Mouse (Mus musculus) lung, postnatal 0 days (tissue): Measurements from ENCODE around the gene Gstp3. TPM values are rescaled to one million over a fixed set of nuclear protein-coding genes. Genes with fewer than 3 reads are reported as not detected.

ENCODE experiments used
- ATAC-seq: fragments of 200-750 bp; cut with Nextera tagmentation; 2 replicates; pipeline ENCODE4 v1.8.0; 2017; ENCODE audit warnings: moderate library complexity
- DNase-seq: peaks from one replicate; pipeline ENCODE4 v3.0.0-alpha.2; 2016; ENCODE audit warnings: low spot score
- H3K27ac ChIP-seq: fragments of 300-500 bp; sonication (generic); 2 replicates; pipeline ENCODE4 v1.5.1; 2014; ENCODE audit warnings: antibody characterized with exemption, mild to moderate bottlenecking, low read length, mixed read lengths
- H3K27me3 ChIP-seq: fragments of 300-500 bp; sonication (generic); replicated peaks from 2 replicates; pipeline ENCODE4 v1.6.1; 2014; ENCODE audit warnings: low read length, mixed read lengths; ENCODE audit not compliant: insufficient read depth
- H3K36me3 ChIP-seq: fragments of 300-500 bp; sonication (generic); 2 replicates; pipeline ENCODE4 v1.6.1; 2014; ENCODE audit warnings: low read length, mixed read lengths; ENCODE audit not compliant: insufficient read depth
- H3K4me1 ChIP-seq: fragments of 300-500 bp; sonication (generic); 2 replicates; pipeline ENCODE4 v1.6.1; 2014; ENCODE audit warnings: antibody characterized with exemption, low read depth, low read length, mixed read lengths; ENCODE audit not compliant: insufficient read depth
- H3K4me2 ChIP-seq: fragments of 300-500 bp; sonication (generic); replicated peaks from 2 replicates; pipeline ENCODE4 v1.6.1; 2014; ENCODE audit warnings: low read depth, mild to moderate bottlenecking, low read length, moderate library complexity, mixed read lengths
- H3K4me3 ChIP-seq: fragments of 300-500 bp; sonication (generic); 2 replicates; pipeline ENCODE4 v1.5.1; 2014; ENCODE audit warnings: low read depth, low read length
- H3K9ac ChIP-seq: fragments of 300-500 bp; sonication (generic); replicated peaks from 2 replicates; pipeline ENCODE4 v1.6.1; 2014; ENCODE audit warnings: low read depth, mild to moderate bottlenecking
- H3K9me3 ChIP-seq: fragments of 300-500 bp; sonication (generic); 2 replicates; pipeline ENCODE4 v1.6.1; 2016; ENCODE audit warnings: low read length, mixed read lengths
- CTCF ChIP-seq: IDR thresholded peaks from 2 replicates; pipeline ENCODE4 v1.5.1; 2016; ENCODE audit warnings: antibody characterized with exemption, mild to moderate bottlenecking
- EP300 ChIP-seq: IDR thresholded peaks from 2 replicates; pipeline ENCODE4 v1.6.1; 2016; ENCODE audit warnings: antibody characterized with exemption, mild to moderate bottlenecking, control low read depth
- WGBS: fragments of 180-500 bp; shearing (Covaris S2); extraction: QIAGEN DNeasy Blood & Tissue Kit; methylation state at CpG from one replicate; pipeline ENCODE4 v1.1.7; 2014; 5-methylcytosine and 5-hydroxymethylcytosine counted together
- polyA plus RNA-seq: library from polyadenylated mRNA; unstranded; fragments of >200 nt; fragmentation: Nextera tagmentation; extraction: Ambion mirVana; gene quantifications from 2 replicates; pipeline ENCODE4 v1.2.1, GENCODE M21; 2015

Gstp3 gene
- polyA plus RNA-seq, 1 experiment from 2014 or later = 6.9 TPM

- no peaks in the 10 kb centered on the region for H3K9me3 ChIP-seq
- H3K4me2 ChIP-seq = no peak overlapping the region
- no peaks in the 10 kb centered on the region for H3K36me3 ChIP-seq
- no peaks in the 10 kb centered on the region for H3K4me1 ChIP-seq
- H3K9ac ChIP-seq = no peak overlapping the region
- ATAC-seq (peak; percentile 47; the same call in 1 of the 2 replicates), DNase-seq (peak; percentile 27)
- H3K4me3 ChIP-seq = no peak overlapping the region
- 52% methylated on average over 8 of the region's 8 CpGs for WGBS
- no peaks in the 10 kb centered on the region for H3K27me3 ChIP-seq
- no peak overlapping the region for H3K27ac ChIP-seq
- TF ChIP-seq EP300 (no peak), CTCF (peak; percentile 55)
Measured at GRCm38 (mm10) chr19:4080511-4081009, 21.2 kb upstream of the Gstp3 start.

DNA sequence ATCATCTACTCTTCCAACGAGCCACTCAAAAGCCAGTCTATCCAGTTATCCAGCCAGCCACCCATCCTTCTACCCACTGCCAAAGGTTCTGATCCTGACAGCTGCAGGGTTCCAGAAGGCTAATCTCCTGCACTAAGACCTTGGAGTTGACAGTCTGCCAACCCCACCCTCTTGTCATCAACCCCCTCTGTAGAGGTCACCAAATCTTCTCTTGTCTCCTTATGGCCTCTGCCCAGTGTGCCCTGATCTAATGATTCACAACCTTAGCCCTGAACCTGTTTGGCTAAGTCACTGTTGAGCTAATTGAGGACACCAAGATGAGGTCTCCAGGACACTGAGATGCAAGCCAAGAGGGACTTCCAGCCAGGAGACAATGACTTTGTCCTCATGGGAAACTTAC lies 20.2 kb upstream of the Gstp3 start:
- no peak overlapping the region for H3K9ac ChIP-seq
- no peaks in the 10 kb centered on the region for H3K27me3 ChIP-seq
- WGBS = 75% methylated on average over 1 of the region's 1 CpGs
- H3K4me2 ChIP-seq = no peak overlapping the region
- H3K9me3 ChIP-seq = no peaks in the 10 kb centered on the region
- TF ChIP-seq CTCF (no peak), EP300 (no peak)
- no peaks in the 10 kb centered on the region for H3K4me1 ChIP-seq
- no peaks in the 10 kb centered on the region for H3K36me3 ChIP-seq
- DNase-seq = no peak
- H3K4me3 ChIP-seq = no peak overlapping the region
- H3K27ac ChIP-seq = no peak overlapping the region
- ATAC-seq = no peak

DNA sequence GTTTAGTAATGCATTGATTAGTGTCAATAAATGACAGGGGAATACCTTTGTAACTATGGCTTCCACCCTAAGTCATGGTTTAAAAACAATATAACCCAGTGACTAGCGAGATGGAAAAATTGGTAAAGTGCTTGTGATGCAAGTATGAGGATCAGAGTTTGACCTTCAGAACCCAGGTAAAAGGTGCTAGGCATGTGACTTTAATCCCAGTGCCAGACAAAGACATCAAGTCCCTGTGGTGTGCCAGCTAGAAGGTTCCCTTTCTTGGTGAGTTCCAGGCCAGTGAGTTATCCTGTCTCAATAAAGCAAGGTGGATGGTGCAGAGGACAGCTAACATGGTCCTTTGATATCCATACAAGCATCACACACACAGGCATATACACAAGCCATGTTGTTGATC lies 16.2 kb upstream of the Gstp3 start:
- Histone ChIP-seq H3K27ac (no peak overlapping the region), H3K36me3 (no peaks in the 10 kb centered on the region), H3K9me3 (no peaks in the 10 kb centered on the region), H3K9ac (no peak overlapping the region), H3K4me3 (no peak overlapping the region), H3K4me2 (no peak overlapping the region), H3K27me3 (no peaks in the 10 kb centered on the region), H3K4me1 (no peaks in the 10 kb centered on the region)
- ATAC-seq (no peak), DNase-seq (no peak)
- WGBS = 85% methylated on average over 1 of the region's 1 CpGs
- TF ChIP-seq EP300 (no peak), CTCF (no peak)

- TF ChIP-seq CTCF (no peak), EP300 (no peak)
- Histone ChIP-seq H3K36me3 (no peaks in the 10 kb centered on the region), H3K27me3 (no peaks in the 10 kb centered on the region), H3K27ac (no peak overlapping the region), H3K4me1 (no peaks in the 10 kb centered on the region), H3K4me3 (no peak overlapping the region), H3K9me3 (no peaks in the 10 kb centered on the region), H3K4me2 (no peak overlapping the region), H3K9ac (no peak overlapping the region)
- DNase-seq (no peak), ATAC-seq (no peak)
- WGBS = 80% methylated on average over 6 of the region's 6 CpGs
Measured at GRCm38 (mm10) chr19:4072706-4073424, 13.5 kb upstream of the Gstp3 start.

DNA sequence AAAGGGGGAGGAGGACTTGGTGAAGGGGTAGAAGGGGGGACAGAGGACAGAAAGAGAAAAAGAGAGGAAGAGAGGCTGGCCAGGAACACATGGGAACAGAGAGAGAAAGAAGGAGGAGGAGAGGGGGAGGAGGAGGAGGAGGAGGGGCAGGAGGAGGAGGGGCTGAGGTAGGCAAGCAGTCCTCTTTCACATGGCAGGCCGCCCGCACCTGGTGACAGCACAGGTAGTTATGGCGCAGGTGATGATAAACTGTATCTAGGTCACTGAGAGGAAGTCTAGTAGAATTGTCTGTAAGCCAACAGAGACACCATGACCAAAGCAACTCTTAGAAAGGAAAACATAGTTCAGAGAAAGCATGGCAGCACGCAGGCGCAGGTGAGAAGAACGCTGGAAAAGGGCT lies 12.0 kb upstream of the Gstp3 start:
- H3K27me3 ChIP-seq = no peaks in the 10 kb centered on the region
- H3K9me3 ChIP-seq = no peaks in the 10 kb centered on the region
- H3K4me3 ChIP-seq = no peak overlapping the region
- no peak overlapping the region for H3K4me2 ChIP-seq
- no peaks in the 10 kb centered on the region for H3K36me3 ChIP-seq
- 92% methylated on average over 6 of the region's 6 CpGs for WGBS
- H3K4me1 ChIP-seq = no peaks in the 10 kb centered on the region
- no peak overlapping the region for H3K27ac ChIP-seq
- TF ChIP-seq CTCF = no peak
- TF ChIP-seq EP300 = no peak
- H3K9ac ChIP-seq = no peak overlapping the region
- ATAC-seq = no peak
- no peak for DNase-seq

DNA sequence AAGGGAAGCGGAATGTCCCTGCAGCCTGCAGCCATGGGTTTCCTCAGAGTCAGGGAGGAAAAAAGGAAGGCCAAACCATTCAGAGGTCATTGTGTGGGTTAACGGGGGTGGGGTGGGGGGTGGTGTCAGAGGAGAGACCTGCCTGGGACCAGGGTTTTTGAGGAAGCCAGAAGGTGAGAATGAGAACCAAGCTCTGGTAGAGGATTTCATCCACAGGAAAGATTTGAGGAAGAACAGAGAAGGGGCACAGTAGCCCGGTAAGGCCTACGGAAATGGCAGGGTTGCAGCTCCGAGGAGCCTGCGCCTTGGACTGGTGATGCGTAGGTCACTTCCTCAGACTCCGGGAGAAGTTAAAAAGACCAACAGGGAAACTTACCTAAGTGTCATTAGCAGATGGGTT lies 11.4 kb upstream of the Gstp3 start:
- H3K27ac ChIP-seq = no peak overlapping the region
- no peak overlapping the region for H3K9ac ChIP-seq
- H3K4me3 ChIP-seq = no peak overlapping the region
- 65% methylated on average over 8 of the region's 8 CpGs for WGBS
- H3K9me3 ChIP-seq = no peaks in the 10 kb centered on the region
- H3K4me2 ChIP-seq = no peak overlapping the region
- ATAC-seq = no peak
- DNase-seq = no peak
- H3K27me3 ChIP-seq = no peaks in the 10 kb centered on the region
- H3K4me1 ChIP-seq = no peaks in the 10 kb centered on the region
- no peaks in the 10 kb centered on the region for H3K36me3 ChIP-seq
- TF ChIP-seq EP300 = no peak
- TF ChIP-seq CTCF = no peak

DNA sequence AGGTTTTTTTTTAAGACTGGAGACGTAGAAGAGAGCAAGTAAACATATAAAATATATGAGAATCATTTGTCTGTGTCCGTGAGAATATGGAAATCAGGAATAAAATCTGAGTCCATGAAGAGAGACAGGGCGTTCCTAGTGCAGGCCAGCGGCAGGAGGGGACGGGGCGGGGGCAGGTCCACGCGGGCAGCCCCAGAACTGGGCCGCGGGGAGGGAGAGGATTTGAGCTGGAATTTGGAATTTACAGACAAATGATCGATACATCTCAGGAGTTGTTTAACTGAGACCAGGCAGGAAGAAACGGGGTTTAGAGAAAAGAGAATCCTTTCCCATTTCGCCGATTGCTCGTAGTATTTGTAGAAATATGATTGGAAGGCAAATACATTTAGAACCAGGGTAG lies 10.9 kb upstream of the Gstp3 start:
- ATAC-seq = no peak
- Histone ChIP-seq H3K36me3 (no peaks in the 10 kb centered on the region), H3K27me3 (no peaks in the 10 kb centered on the region), H3K9me3 (no peaks in the 10 kb centered on the region), H3K27ac (no peak overlapping the region), H3K4me1 (no peaks in the 10 kb centered on the region), H3K9ac (no peak overlapping the region), H3K4me2 (no peak overlapping the region), H3K4me3 (no peak overlapping the region)
- no peak for DNase-seq
- WGBS = 66% methylated on average over 15 of the region's 15 CpGs
- no peak for TF ChIP-seq CTCF
- no peak for TF ChIP-seq EP300
